Mouse (Mus musculus): ENCODE measurements around the gene Slit3.

- TF ChIP-seq HCFC1 (IDR thresholded peaks at IDR 0.05; ENCODE audit: low read depth, low read length) (no peak), ZKSCAN1 (IDR thresholded peaks at IDR 0.05; ENCODE audit: borderline replicate concordance, low read depth, low read length) (no peak), CTCF (conservative IDR thresholded peaks at IDR 0.05 in 1 of 2, IDR thresholded peaks at IDR 0.05 in 1 of 2; ENCODE audit: low read depth in 2 of 2, low read length in 2 of 2) (no peak), POLR2AphosphoS2 (IDR thresholded peaks at IDR 0.05; ENCODE audit: low read depth, low read length) (no peak)
Observed at GRCm38 (mm10) chr11:35293197-35293596, 172.2 kb downstream of the Slit3 start.
